Mouse (Mus musculus) central nervous system, embryonic 18 days (tissue): ENCODE measurements around the gene Olfr347. TPM values are rescaled to one million over a fixed set of nuclear protein-coding genes. Genes with fewer than 3 reads are reported as not detected.

Experiments used
- polyA plus RNA-seq: library from polyadenylated mRNA; depleted of rRNA; stranded (reverse); fragments of >200 nt; gene quantifications from 2 replicates; pipeline ENCODE4 v1.2.3, GENCODE M21; 2012; rRNA removed

Gene Olfr347
- polyA plus RNA-seq, result not detected in 2 replicates

DNA sequence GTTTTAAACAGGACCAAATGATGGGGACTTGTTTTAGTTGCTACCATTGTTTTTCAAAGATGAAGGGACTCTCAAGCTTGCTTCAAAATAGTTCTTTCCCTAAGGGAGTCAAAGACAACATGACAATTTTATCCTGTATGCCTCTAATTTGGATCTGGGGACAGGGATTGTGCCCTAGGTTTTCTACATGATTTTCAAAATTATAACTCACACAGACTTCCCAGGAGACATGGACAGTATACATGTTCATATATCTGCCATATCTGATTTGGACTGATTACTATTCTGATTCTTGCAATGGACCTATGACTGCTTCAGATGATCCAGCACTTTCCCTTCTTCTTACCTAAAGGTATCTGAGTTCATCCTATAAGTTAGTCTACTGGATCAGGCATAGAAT lies at the start of gene Olfr347:
Gene Olfr347, plus strand, starts transcription at position 301 of the 400 bp plus-strand sequence.

DNA sequence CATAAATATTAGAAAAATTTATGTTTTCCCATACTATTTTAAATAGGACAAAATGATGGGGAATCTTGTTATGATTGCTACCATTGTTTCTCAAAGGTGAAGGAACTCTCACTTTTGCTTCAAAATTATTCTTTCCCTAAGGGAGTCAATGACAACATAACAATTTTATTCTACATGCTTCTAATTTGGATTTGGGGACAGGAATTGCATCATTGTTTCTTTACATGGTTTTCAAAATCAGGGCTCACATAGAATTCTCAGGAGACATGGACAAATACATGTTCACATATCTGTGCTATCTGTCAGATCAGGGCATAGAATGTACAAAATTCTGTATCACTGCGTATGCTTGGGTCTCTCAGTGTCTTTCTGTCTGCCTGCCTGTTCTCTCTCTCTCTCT lies 46.2 kb upstream of the Olfr347 start, which contains the start of gene Olfr346:
Gene Olfr346, plus strand, starts transcription at position 301 of the 400 bp plus-strand sequence.

GRCm38 (mm10) chr2:36783976-36784375 lies 52.3 kb downstream of the Olfr347 start, which contains the start of gene Olfr348:
Gene Olfr348, plus strand, starts transcription at chr2:36784276.

Other genes with a start within 250 kb of the Olfr347 start
- not detected in 2 replicates for gene Olfr341, start 249.4 kb upstream of the Olfr347 start, polyA plus RNA-seq
- not detected in 2 replicates for gene Olfr342, start 206.9 kb upstream of the Olfr347 start, polyA plus RNA-seq
- not detected in 2 replicates for gene Olfr344, start 165.2 kb upstream of the Olfr347 start, polyA plus RNA-seq
- gene Olfr345, start 91.9 kb upstream of the Olfr347 start, polyA plus RNA-seq, result not detected in 2 replicates
- not detected in 2 replicates for gene Olfr346, start 46.1 kb upstream of the Olfr347 start, polyA plus RNA-seq
- gene Olfr348, start 52.4 kb downstream of the Olfr347 start, polyA plus RNA-seq, result not detected in 2 replicates
- gene Olfr50, start 58.6 kb downstream of the Olfr347 start, polyA plus RNA-seq, result not detected in 2 replicates
- not detected in 2 replicates for gene Olfr3, start 85.1 kb downstream of the Olfr347 start, polyA plus RNA-seq
- not detected in 2 replicates for gene Olfr350, start 114.4 kb downstream of the Olfr347 start, polyA plus RNA-seq
- not detected in 2 replicates for gene Olfr351, start 130.8 kb downstream of the Olfr347 start, polyA plus RNA-seq
- gene Olfr352, start 136.6 kb downstream of the Olfr347 start, polyA plus RNA-seq, result not detected in 2 replicates
- gene Olfr353, start 161.0 kb downstream of the Olfr347 start, polyA plus RNA-seq, result not detected in 2 replicates
- not detected in 2 replicates for gene Olfr354, start 173.8 kb downstream of the Olfr347 start, polyA plus RNA-seq
- not detected in 2 replicates for gene Olfr355, start 197.0 kb downstream of the Olfr347 start, polyA plus RNA-seq
- gene Olfr356, start 205.2 kb downstream of the Olfr347 start, polyA plus RNA-seq, result not detected in 2 replicates